Mouse (Mus musculus) G1E (cell line): Measurements from ENCODE around the gene Relt.

Experiments used
- CTCF ChIP-seq: IDR thresholded peaks from 2 replicates; pipeline ENCODE4 v1.5.1; 2012; ENCODE audit warnings: low read depth, low read length, inconsistent platforms, mixed read lengths
- GATA1 ChIP-seq: IDR thresholded peaks from 2 replicates; pipeline ENCODE4 v1.6.1; 2012; ENCODE audit warnings: borderline replicate concordance, low read length, inconsistent platforms, mixed read lengths
- GATA2 ChIP-seq: IDR thresholded peaks from 2 replicates; pipeline ENCODE4 v1.6.1; 2012; ENCODE audit warnings: low read depth, low read length, inconsistent platforms, borderline replicate concordance
- POLR2AphosphoS5 ChIP-seq: IDR thresholded peaks from 2 replicates; pipeline ENCODE4 v1.6.1; 2012; ENCODE audit warnings: low read depth, low read length, inconsistent platforms; ENCODE audit not compliant: insufficient replicate concordance
- TAL1 ChIP-seq: conservative IDR thresholded peaks from 2 replicates; pipeline ENCODE4 v1.6.1; 2012; ENCODE audit warnings: low read depth, low read length, inconsistent platforms, mixed read lengths

DNA sequence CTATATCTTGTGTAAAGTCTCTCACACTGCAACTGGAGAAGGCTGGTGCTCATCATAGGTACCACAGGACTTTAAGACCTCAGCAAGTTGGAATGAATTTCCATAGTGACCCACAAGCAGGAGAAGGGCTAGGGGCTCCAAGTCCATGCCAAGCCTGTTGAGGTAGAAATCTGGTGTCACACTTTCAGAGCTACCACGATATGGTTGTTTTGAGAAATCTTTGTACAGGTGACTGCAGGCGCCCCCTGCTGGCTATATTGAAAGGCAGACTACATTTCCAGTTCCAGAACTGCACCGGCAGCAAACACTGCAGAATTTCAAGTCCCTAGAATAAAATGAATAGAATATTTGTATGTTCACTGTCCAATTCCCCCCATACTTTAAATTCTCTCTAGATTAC lies 3.4 kb upstream of the Relt start:
- TF ChIP-seq CTCF (peak; percentile 55), POLR2AphosphoS5 (no peak), GATA1 (no peak), TAL1 (no peak), GATA2 (no peak)
